Mouse (Mus musculus): Measurements from ENCODE around the gene Gcgr. TPM values are rescaled to one million over a fixed set of nuclear protein-coding genes. Genes with fewer than 3 reads are reported as not detected.
"Not testable (repeated sequence)": the region's sequence is repeated elsewhere in the genome, so short reads cannot be mapped to it uniquely, and the experiment has no call there.

Gcgr gene
- polyA plus RNA-seq, 1 experiment from 2014 or later: 3.5 TPM

- Histone ChIP-seq H3K4me1 (replicated peaks; ENCODE audit: control insufficient read depth, insufficient read depth) (0 out of 2 replicates have a peak, but pooled peaks cover 5% of the 10 kb centered on the region), H3K27ac (replicated peaks) (peak overlapping the region; percentile 90), H3K27me3 (ENCODE audit: control insufficient read depth, insufficient read depth, low read length) (no peaks in the 10 kb centered on the region), H3K36me3 (ENCODE audit: control insufficient read depth, insufficient read depth, low read length) (no peaks in the 10 kb centered on the region), H3K9me3 (ENCODE audit: control insufficient read depth, low read length) (no peaks in the 10 kb centered on the region), H3K9ac (ENCODE audit: low read length) (no peak overlapping the region), H3K4me3 (ENCODE audit: low read depth, low read length) (no peak overlapping the region), H3K4me2 (replicated peaks; ENCODE audit: low read depth) (no peak overlapping the region)
- peak; percentile 39 for ATAC-seq (ENCODE audit: low FRiP score, low TSS enrichment)
- WGBS: 54% methylated on average over 9 of the region's 9 CpGs
- peak; percentile 57 for DNase-seq (ENCODE audit: low spot score)
- no peak for TF ChIP-seq EP300 (optimal IDR thresholded peaks at IDR 0.05)
- no peak for TF ChIP-seq CTCF (IDR thresholded peaks at IDR 0.05; ENCODE audit: low read depth)
Observed at GRCm38 (mm10) chr11:120508290-120508870, 22.1 kb upstream of the Gcgr start.

- Histone ChIP-seq H3K9me3 (ENCODE audit: control insufficient read depth, low read length) (no peaks in the 10 kb centered on the region), H3K27ac (replicated peaks) (peak overlapping the region; percentile 86), H3K4me3 (ENCODE audit: low read depth, low read length) (no peak overlapping the region), H3K27me3 (ENCODE audit: control insufficient read depth, insufficient read depth, low read length) (no peaks in the 10 kb centered on the region), H3K4me1 (replicated peaks; ENCODE audit: control insufficient read depth, insufficient read depth) (0 out of 2 replicates have a peak, but pooled peaks cover 5% of the 10 kb centered on the region), H3K36me3 (ENCODE audit: control insufficient read depth, insufficient read depth, low read length) (no peaks in the 10 kb centered on the region), H3K9ac (ENCODE audit: low read length) (no peak overlapping the region), H3K4me2 (replicated peaks; ENCODE audit: low read depth) (no peak overlapping the region)
- TF ChIP-seq CTCF (IDR thresholded peaks at IDR 0.05; ENCODE audit: low read depth) (no peak), EP300 (optimal IDR thresholded peaks at IDR 0.05) (no peak)
- DNase-seq (ENCODE audit: low spot score): peak; percentile 51
- ATAC-seq (ENCODE audit: low FRiP score, low TSS enrichment): peak; percentile 34; the same call in 1 of the 2 replicates
- 39% methylated on average over 4 of the region's 4 CpGs for WGBS
Observed at GRCm38 (mm10) chr11:120509940-120510339, 20.6 kb upstream of the Gcgr start.

- no peaks in the 10 kb centered on the region for H3K9me3 ChIP-seq (ENCODE audit: control insufficient read depth, low read length)
- H3K4me1 ChIP-seq (replicated peaks; ENCODE audit: control insufficient read depth, insufficient read depth): 0 out of 2 replicates have a peak, but pooled peaks cover 5% of the 10 kb centered on the region
- ATAC-seq (ENCODE audit: low FRiP score, low TSS enrichment) (no peak), DNase-seq (ENCODE audit: low spot score) (peak; percentile 50)
- TF ChIP-seq EP300 (optimal IDR thresholded peaks at IDR 0.05) (no peak), CTCF (IDR thresholded peaks at IDR 0.05; ENCODE audit: low read depth) (no peak)
- no peaks in the 10 kb centered on the region for H3K27me3 ChIP-seq (ENCODE audit: control insufficient read depth, insufficient read depth, low read length)
- H3K4me2 ChIP-seq (replicated peaks; ENCODE audit: low read depth): peak overlapping the region; percentile 49
- peak overlapping the region; percentile 8 for H3K4me3 ChIP-seq (ENCODE audit: low read depth, low read length)
- 6% methylated on average over 16 of the region's 16 CpGs for WGBS
- H3K27ac ChIP-seq (replicated peaks): peak overlapping the region; percentile 86
- no peaks in the 10 kb centered on the region for H3K36me3 ChIP-seq (ENCODE audit: control insufficient read depth, insufficient read depth, low read length)
- peak overlapping the region; percentile 38 for H3K9ac ChIP-seq (ENCODE audit: low read length)
Observed at GRCm38 (mm10) chr11:120510375-120511030, 20.0 kb upstream of the Gcgr start.

GRCm38 (mm10) chr11:120512790-120513453 lies 17.6 kb upstream of the Gcgr start:
- H3K27me3 ChIP-seq (ENCODE audit: control insufficient read depth, insufficient read depth, low read length): no peaks in the 10 kb centered on the region
- ATAC-seq (ENCODE audit: low FRiP score, low TSS enrichment) (no peak), DNase-seq (ENCODE audit: low spot score) (no peak)
- 0 out of 2 replicates have a peak, but pooled peaks cover 5% of the 10 kb centered on the region for H3K4me1 ChIP-seq (replicated peaks; ENCODE audit: control insufficient read depth, insufficient read depth)
- no peak overlapping the region for H3K27ac ChIP-seq (replicated peaks)
- no peaks in the 10 kb centered on the region for H3K36me3 ChIP-seq (ENCODE audit: control insufficient read depth, insufficient read depth, low read length)
- TF ChIP-seq CTCF (IDR thresholded peaks at IDR 0.05; ENCODE audit: low read depth) (no peak), EP300 (optimal IDR thresholded peaks at IDR 0.05) (no peak)
- no peak overlapping the region for H3K9ac ChIP-seq (ENCODE audit: low read length)
- WGBS: 26% methylated on average over 6 of the region's 6 CpGs
- H3K4me3 ChIP-seq (ENCODE audit: low read depth, low read length): no peak overlapping the region
- no peak overlapping the region for H3K4me2 ChIP-seq (replicated peaks; ENCODE audit: low read depth)
- H3K9me3 ChIP-seq (ENCODE audit: control insufficient read depth, low read length): no peaks in the 10 kb centered on the region

GRCm38 (mm10) chr11:120514262-120514661 lies 16.2 kb upstream of the Gcgr start:
- DNase-seq (ENCODE audit: low spot score); ATAC-seq (ENCODE audit: low FRiP score, low TSS enrichment): not testable (repeated sequence)
- WGBS: 80% methylated on average over 2 of the region's 2 CpGs

GRCm38 (mm10) chr11:120515611-120516010 lies 14.9 kb upstream of the Gcgr start:
- WGBS: 19% methylated on average over 17 of the region's 17 CpGs
- Histone ChIP-seq H3K9me3 (ENCODE audit: control insufficient read depth, low read length) (no peaks in the 10 kb centered on the region), H3K9ac (ENCODE audit: low read length) (no peak overlapping the region), H3K36me3 (ENCODE audit: control insufficient read depth, insufficient read depth, low read length) (no peaks in the 10 kb centered on the region), H3K27ac (replicated peaks) (no peak overlapping the region), H3K4me2 (replicated peaks; ENCODE audit: low read depth) (no peak overlapping the region), H3K4me3 (ENCODE audit: low read depth, low read length) (no peak overlapping the region), H3K27me3 (ENCODE audit: control insufficient read depth, insufficient read depth, low read length) (no peaks in the 10 kb centered on the region), H3K4me1 (replicated peaks; ENCODE audit: control insufficient read depth, insufficient read depth) (no peaks in the 10 kb centered on the region)
- TF ChIP-seq CTCF (IDR thresholded peaks at IDR 0.05; ENCODE audit: low read depth) (peak; percentile 99), EP300 (optimal IDR thresholded peaks at IDR 0.05) (no peak)
- peak; percentile 73 for ATAC-seq (ENCODE audit: low FRiP score, low TSS enrichment)
- peak; percentile 92 for DNase-seq (ENCODE audit: low spot score)

More at GRCm38 (mm10) chr11:120514262-120514661, 16.2 kb upstream of the Gcgr start:
- H3K9ac ChIP-seq (ENCODE audit: low read length); H3K4me1 ChIP-seq (replicated peaks; ENCODE audit: control insufficient read depth, insufficient read depth); H3K4me3 ChIP-seq (ENCODE audit: low read depth, low read length); H3K4me2 ChIP-seq (replicated peaks; ENCODE audit: low read depth); H3K36me3 ChIP-seq (ENCODE audit: control insufficient read depth, insufficient read depth, low read length); H3K27ac ChIP-seq (replicated peaks); H3K27me3 ChIP-seq (ENCODE audit: control insufficient read depth, insufficient read depth, low read length); H3K9me3 ChIP-seq (ENCODE audit: control insufficient read depth, low read length): not testable (repeated sequence)
